10 mouse cellular contexts compared by ENCODE assay signal in the genomic region with DNA sequence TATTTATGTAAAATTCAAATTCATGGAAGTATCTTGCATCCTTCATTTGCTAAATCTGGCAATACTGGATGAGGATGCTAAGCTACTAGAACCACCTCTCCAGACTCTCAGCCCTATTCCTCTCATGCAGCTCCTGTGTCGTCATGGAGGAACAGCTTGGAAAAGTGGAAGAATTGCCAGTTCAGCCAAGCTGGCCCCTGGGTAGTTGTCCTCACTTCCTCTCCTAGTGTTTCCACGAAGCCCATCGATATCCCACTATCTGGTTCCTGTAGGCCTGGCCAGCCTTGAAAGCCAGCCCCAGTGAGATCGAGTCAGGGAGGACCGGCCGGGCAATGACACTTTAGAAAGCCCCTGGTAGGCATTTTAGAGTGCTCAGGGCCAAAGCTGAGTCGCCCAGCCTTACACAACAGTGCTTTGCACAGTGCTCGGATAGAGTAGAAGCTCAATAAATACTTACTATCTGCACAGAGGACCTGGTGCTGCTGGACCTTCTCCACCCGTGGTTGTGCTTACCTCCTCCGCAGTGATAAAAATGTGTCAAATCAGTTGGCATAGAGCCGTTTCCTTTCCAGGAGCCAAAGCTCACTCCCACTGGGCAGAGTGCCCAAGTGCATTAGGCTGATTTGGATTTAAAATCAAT.
DNase-seq lines count a peak whose midpoint lies in the region; ATAC-seq lines count a peak whose summit lies in the region.
"Had no signal": no experiment of that assay in that cellular context is flagged by ENCODE, and none has a peak within 500 bp of the region (broad histone marks: within the 10 kb centered on the region; RNA-seq: fewer than 3 reads in every experiment).

No protein-coding gene starts in this region.

- no peaks in the 10 kb centered on the region for H3K36me3 ChIP-seq in heart, embryonic 12.5 days
- H3K36me3 ChIP-seq in midbrain, embryonic 14.5 days (ENCODE audit: control insufficient read depth, insufficient read depth, low read length): no peaks in the 10 kb centered on the region
- H3K36me3 ChIP-seq in midbrain, embryonic 11.5 days (ENCODE audit: control insufficient read depth, insufficient read depth, low read length): no peaks in the 10 kb centered on the region
- H3K36me3 ChIP-seq in limb, embryonic 10.5 days: no peaks in the 10 kb centered on the region

- H3K27me3 ChIP-seq in heart, embryonic 12.5 days (replicated peaks): no peaks in the 10 kb centered on the region
- H3K27me3 ChIP-seq in midbrain, embryonic 14.5 days (ENCODE audit: control insufficient read depth, insufficient read depth, low read length): no peaks in the 10 kb centered on the region
- no peaks in the 10 kb centered on the region for H3K27me3 ChIP-seq in midbrain, embryonic 11.5 days (ENCODE audit: control insufficient read depth, insufficient read depth, low read length)
- H3K27me3 ChIP-seq in limb, embryonic 10.5 days (ENCODE audit: low read depth, poor library complexity, severe bottlenecking): no peaks in the 10 kb centered on the region

- H3K4me3 ChIP-seq in heart, embryonic 12.5 days: no peak overlapping the region
- H3K4me3 ChIP-seq in midbrain, embryonic 14.5 days (replicated peaks; ENCODE audit: low read depth, low read length): no peak overlapping the region
- no peak overlapping the region for H3K4me3 ChIP-seq in midbrain, embryonic 11.5 days (ENCODE audit: low read depth, low read length)
- no peak overlapping the region for H3K4me3 ChIP-seq in limb, embryonic 10.5 days

- H3K27ac ChIP-seq in heart, embryonic 12.5 days (ENCODE audit: poor library complexity, severe bottlenecking): no peak overlapping the region
- H3K27ac ChIP-seq in midbrain, embryonic 14.5 days (replicated peaks; ENCODE audit: low read depth, low read length): no peak overlapping the region
- no peak overlapping the region for H3K27ac ChIP-seq in midbrain, embryonic 11.5 days (ENCODE audit: low read depth, low read length)
- no peak overlapping the region for H3K27ac ChIP-seq in limb, embryonic 10.5 days
- H3K27ac ChIP-seq: macrophage had no signal

- peak; percentile 46 for DNase-seq in adrenal gland, postnatal 10 days
- no peak for DNase-seq in adrenal gland, adult 8-10 months
- peak; percentile 45 to 46 for DNase-seq in heart, adult 9 months (ENCODE audit: low spot score in 2 of 2)
- DNase-seq in midbrain, embryonic 14.5 days: peak; percentile 70
- no peak for DNase-seq in midbrain, embryonic 11.5 days (ENCODE audit: low spot score, missing footprints)
- DNase-seq in limb, embryonic 10.5 days (ENCODE audit: low spot score): peak; percentile 16
- DNase-seq in frontal cortex, postnatal 10 days (ENCODE audit: low spot score in 2 of 2): no peak
- DNase-seq: thymus, adult 18-20 months had no signal

- H3K9ac ChIP-seq in heart, embryonic 12.5 days: no peak overlapping the region
- no peak overlapping the region for H3K9ac ChIP-seq in midbrain, embryonic 14.5 days (replicated peaks; ENCODE audit: low read length)
- H3K9ac ChIP-seq in midbrain, embryonic 11.5 days (ENCODE audit: low read length): no peak overlapping the region

- no peak for ATAC-seq in heart, embryonic 12.5 days (ENCODE audit: insufficient number of reproducible peaks, low FRiP score)
- no peak for ATAC-seq in midbrain, embryonic 14.5 days (ENCODE audit: low FRiP score, low TSS enrichment)
- ATAC-seq in midbrain, embryonic 11.5 days (ENCODE audit: low FRiP score): no peak

- WGBS in heart, embryonic 12.5 days: 43% methylated on average over 11 of the region's 11 CpGs
- 74% methylated on average over 11 of the region's 11 CpGs for WGBS in midbrain, embryonic 14.5 days
- 87% methylated on average over 11 of the region's 11 CpGs for WGBS in midbrain, embryonic 11.5 days
- WGBS in limb, embryonic 10.5 days: 87% methylated on average over 11 of the region's 11 CpGs

- H3K9me3 ChIP-seq in heart, embryonic 12.5 days (replicated peaks): no peaks in the 10 kb centered on the region
- no peaks in the 10 kb centered on the region for H3K9me3 ChIP-seq in midbrain, embryonic 14.5 days (ENCODE audit: control insufficient read depth, low read length)
- no peaks in the 10 kb centered on the region for H3K9me3 ChIP-seq in midbrain, embryonic 11.5 days (ENCODE audit: control insufficient read depth, low read length)
- no peaks in the 10 kb centered on the region for H3K9me3 ChIP-seq in limb, embryonic 10.5 days (replicated peaks)

- H3K4me1 ChIP-seq in heart, embryonic 12.5 days (replicated peaks): peaks cover 86% of the 10 kb centered on the region
- H3K4me1 ChIP-seq in midbrain, embryonic 14.5 days (ENCODE audit: control insufficient read depth, insufficient read depth, low read length): peaks cover 14% of the 10 kb centered on the region
- no peaks in the 10 kb centered on the region for H3K4me1 ChIP-seq in midbrain, embryonic 11.5 days (ENCODE audit: control insufficient read depth, insufficient read depth, low read length)
- peaks cover 37% of the 10 kb centered on the region for H3K4me1 ChIP-seq in limb, embryonic 10.5 days

- H3K4me2 ChIP-seq in heart, embryonic 12.5 days: no peak overlapping the region
- H3K4me2 ChIP-seq in midbrain, embryonic 14.5 days (ENCODE audit: low read length): no peak overlapping the region
- no peak overlapping the region for H3K4me2 ChIP-seq in midbrain, embryonic 11.5 days

Comparison
In these comparisons a context has a peak if more than half of its experiments do, and no peak if none do; other contexts are left out.
1. DNase-seq: peak in adrenal gland, postnatal 10 days (single experiment), heart, adult 9 months (2 of 2), midbrain, embryonic 14.5 days (single experiment) and limb, embryonic 10.5 days (single experiment); none in adrenal gland, adult 8-10 months (single experiment), midbrain, embryonic 11.5 days (single experiment) and frontal cortex, postnatal 10 days (0 of 2).